Mouse (Mus musculus) thymus, adult 2 months (tissue): ENCODE measurements around the gene Helz.

Experiments
- CTCF ChIP-seq: fragments of 200-500 bp; IDR thresholded peaks from 2 replicates; pipeline ENCODE4 v1.5.1; 2012; ENCODE audit warnings: mild to moderate bottlenecking, control low read depth, low read length, moderate library complexity, borderline replicate concordance; ENCODE audit not compliant: control insufficient read depth, poor library complexity, insufficient read depth; ENCODE audit errors: extremely low read depth
- POLR2A ChIP-seq: fragments of 200-500 bp; IDR thresholded peaks from 2 replicates; pipeline ENCODE4 v1.6.1; 2012; ENCODE audit warnings: mild to moderate bottlenecking, low read length, control low read depth, moderate library complexity; ENCODE audit not compliant: control insufficient read depth, poor library complexity, insufficient read depth; ENCODE audit errors: extremely low read depth

DNA sequence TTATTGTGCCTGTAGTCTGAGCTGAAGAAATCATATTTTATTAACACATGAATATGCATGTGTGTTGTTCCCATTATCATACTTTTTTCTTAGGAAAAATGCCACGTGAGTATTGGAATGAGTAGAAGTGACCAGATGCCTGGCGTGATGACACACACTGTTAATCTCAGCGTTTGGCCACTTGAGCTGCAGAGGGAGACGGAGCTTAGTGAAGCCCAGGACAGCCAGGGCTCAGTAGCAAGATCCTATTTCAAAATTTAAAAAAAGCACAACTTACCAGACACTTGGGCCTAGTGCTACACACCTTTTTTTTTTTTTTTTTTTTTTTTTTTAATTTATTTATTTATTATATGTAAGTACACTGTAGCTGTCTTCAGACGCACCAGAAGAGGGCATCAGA is 68.0 kb downstream of the Helz start:
- no peak for TF ChIP-seq CTCF
- TF ChIP-seq POLR2A = no peak
